Comparison of ENCODE assay signal across 8 mouse cellular contexts in the genomic region with DNA sequence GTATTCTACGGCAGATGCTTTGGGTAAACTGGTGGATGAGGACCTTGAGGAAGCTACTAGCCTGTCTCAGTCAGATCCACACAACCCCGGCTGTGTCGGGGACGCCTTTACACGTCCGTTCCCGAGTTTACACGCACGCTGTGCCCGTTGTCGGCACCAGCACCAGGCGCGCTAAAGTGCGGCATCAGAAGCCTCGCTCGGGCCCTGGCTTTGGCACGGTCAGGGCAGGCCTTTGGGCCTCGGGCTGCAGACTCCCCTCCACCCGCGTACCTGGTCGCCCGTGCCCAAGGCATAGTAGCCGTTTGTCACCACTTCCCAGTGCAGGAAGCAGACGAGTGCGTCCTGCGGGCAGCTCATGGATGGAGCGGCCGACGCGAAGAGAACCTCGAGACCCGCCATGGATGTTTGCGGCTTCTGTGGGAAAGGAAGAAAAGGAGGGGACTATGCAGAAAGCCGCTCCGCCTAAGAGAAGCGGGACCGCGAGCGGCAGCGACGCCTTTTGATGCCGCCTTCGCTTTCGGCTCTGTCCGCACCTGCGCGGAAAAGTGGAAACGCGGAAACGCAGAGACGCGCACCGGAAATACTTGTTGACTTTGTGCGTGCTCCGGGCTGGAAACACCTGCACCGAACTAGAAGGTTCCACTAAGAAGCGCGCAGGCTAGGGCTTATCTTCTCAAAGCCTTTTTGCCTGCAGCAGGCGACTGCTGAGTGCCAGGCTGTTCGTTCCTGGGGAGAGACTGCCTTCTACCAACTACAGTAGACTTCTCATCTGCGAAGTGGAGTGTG. TPM values are rescaled to one million over a fixed set of nuclear protein-coding genes. Genes with fewer than 3 reads are reported as not detected.
A peak's percentile ranks its signal among the peaks of the same experiment; 100 is the strongest.
DNase-seq lines count a peak whose midpoint lies in the region; ATAC-seq and TF ChIP-seq lines count a peak whose summit lies in the region.

No protein-coding gene starts in this region.

- DNase-seq in Patski (ENCODE audit: low read depth, low spot score) = peak; percentile 50
- DNase-seq in cerebellum, postnatal 14 days = peak; percentile 93 to 95
- DNase-seq in frontal cortex, postnatal 14 days (ENCODE audit: low spot score in 2 of 2) = peak; percentile 81 to 89
- DNase-seq in layer of hippocampus, postnatal 36 days = peak; percentile 89 to 90
- DNase-seq in lung, postnatal 36 days = peak; percentile 92
- peak; percentile 93 for DNase-seq in retina, postnatal 1 day
- DNase-seq in urinary bladder, adult 18-20 months (ENCODE audit: low spot score in 2 of 2) = peak; percentile 82 to 89

- H3K4me2 ChIP-seq in hindbrain, embryonic 13.5 days = peak overlapping the region; percentile 93

- H3K27me3 ChIP-seq in Patski = peaks cover 11% of the 10 kb centered on the region
- H3K27me3 ChIP-seq in hindbrain, embryonic 13.5 days = peaks cover 11% of the 10 kb centered on the region; the same call in 1 of the 2 replicates

- CTCF ChIA-PET in Patski (lab: Charles Lee) = interaction anchor here (0.7 to 1.4 kb wide), 2 partner anchors 8 to 12 kb away, joined by 3 to 6 read pairs; no protein-coding TSS in a partner anchor

- no peaks in the 10 kb centered on the region for H3K36me3 ChIP-seq in hindbrain, embryonic 13.5 days

- POLR2A ChIA-PET in Patski (lab: Charles Lee) = no interaction called here

- peak overlapping the region; percentile 95 for H3K4me3 ChIP-seq in hindbrain, embryonic 13.5 days

- peak overlapping the region; percentile 95 for H3K9ac ChIP-seq in hindbrain, embryonic 13.5 days

- TF ChIP-seq CTCF in Patski (IDR thresholded peaks at IDR 0.05) = no peak

- no peaks in the 10 kb centered on the region for H3K9me3 ChIP-seq in hindbrain, embryonic 13.5 days

- peak; percentile 80 for ATAC-seq in Patski
- ATAC-seq in hindbrain, embryonic 13.5 days (ENCODE audit: low FRiP score) = peak; percentile 91

- H3K27ac ChIP-seq in hindbrain, embryonic 13.5 days = peak overlapping the region; percentile 83

- in situ Hi-C loops in Patski (cut with MboI; ENCODE audit: low pct_unique_long_range_greater_than_20kb) = no loop called here

- WGBS in hindbrain, embryonic 13.5 days = 1% methylated on average over 61 of the region's 61 CpGs

- H3K4me1 ChIP-seq in hindbrain, embryonic 13.5 days (replicated peaks) = peaks cover 30% of the 10 kb centered on the region

RNA-seq across cellular contexts. Expression of gene Psmf1, which starts 3.1 kb away (rescaled TPM):
- polyA plus RNA-seq in Patski (2021) = 35.1 TPM
- polyA plus RNA-seq in hindbrain, embryonic 13.5 days (2015; fragmentation: Nextera tagmentation; extraction: Ambion mirVana) = 57.7 and 60.8 TPM in 2 replicates
- 10 to 100 TPM; 31.3 to 33.7 TPM for total RNA-seq in layer of hippocampus, postnatal 36 days (2021)

RNA-seq across cellular contexts. Expression of gene Tmem74b, which starts 39.1 kb away (rescaled TPM):
- 0.18 TPM for polyA plus RNA-seq in Patski (2021)
- 20.6 and 22.1 TPM in 2 replicates for polyA plus RNA-seq in hindbrain, embryonic 13.5 days (2015; fragmentation: Nextera tagmentation; extraction: Ambion mirVana)
- total RNA-seq in layer of hippocampus, postnatal 36 days (2021) = 1 to 10 TPM; 4.4 to 4.8 TPM

Comparison
In these comparisons a context has a peak if more than half of its experiments do, and no peak if none do; other contexts are left out.
1. Peak in every context shown above with its lines: DNase-seq, ATAC-seq, H3K4me3 ChIP-seq and H3K27ac ChIP-seq.
2. RNA of gene Tmem74b, which starts 39.1 kb away (polyA plus RNA-seq): 20.6 to 22.1 TPM in hindbrain, embryonic 13.5 days; 0.18 TPM in Patski (single experiment); every median in the first group is over 10 times any median in the second.